Mouse (Mus musculus): ENCODE data around the gene Morc3.

The Morc3 gene

DNA sequence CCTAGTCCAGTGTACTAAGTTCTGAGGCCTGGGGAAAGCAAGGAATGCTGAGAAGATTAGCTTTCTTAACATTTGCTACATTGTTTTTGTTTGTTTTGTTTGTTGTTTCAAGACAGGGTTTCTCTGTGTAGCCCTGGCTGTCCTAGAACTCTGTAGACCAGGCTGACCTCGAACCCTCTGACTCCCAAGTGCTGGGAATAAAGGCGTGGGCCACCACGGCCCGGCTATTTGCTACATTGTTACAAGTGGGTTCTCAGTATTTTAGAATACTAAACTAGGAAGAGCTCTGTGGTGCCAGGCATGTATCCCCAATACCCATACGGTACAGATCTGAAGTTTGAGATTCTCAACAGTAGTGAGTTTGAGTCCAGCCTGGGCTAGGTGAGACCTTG is 52.8 kb downstream of the Morc3 start:
- DNase-seq, result no peak

DNA sequence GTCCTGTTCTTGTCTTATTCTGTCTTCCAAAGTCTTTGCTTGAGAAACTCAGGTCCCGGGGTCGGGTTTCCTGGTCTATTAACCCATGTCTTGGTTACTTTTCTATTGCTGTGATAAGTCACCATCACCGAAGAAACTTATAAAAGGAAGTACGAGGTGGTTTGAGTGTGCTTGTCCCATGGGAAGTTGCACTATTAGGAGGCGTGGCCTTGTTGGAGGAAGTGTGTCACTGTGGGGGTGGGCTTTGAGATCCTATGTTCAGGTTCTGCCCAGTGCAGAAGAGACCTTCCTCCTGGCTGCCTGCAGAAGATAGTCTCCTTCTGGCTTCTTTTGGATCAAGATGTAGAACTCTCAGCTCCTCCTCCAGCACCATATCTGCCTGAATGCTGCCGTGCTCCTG is 56.6 kb downstream of the Morc3 start:
- DNase-seq, result no peak

DNA sequence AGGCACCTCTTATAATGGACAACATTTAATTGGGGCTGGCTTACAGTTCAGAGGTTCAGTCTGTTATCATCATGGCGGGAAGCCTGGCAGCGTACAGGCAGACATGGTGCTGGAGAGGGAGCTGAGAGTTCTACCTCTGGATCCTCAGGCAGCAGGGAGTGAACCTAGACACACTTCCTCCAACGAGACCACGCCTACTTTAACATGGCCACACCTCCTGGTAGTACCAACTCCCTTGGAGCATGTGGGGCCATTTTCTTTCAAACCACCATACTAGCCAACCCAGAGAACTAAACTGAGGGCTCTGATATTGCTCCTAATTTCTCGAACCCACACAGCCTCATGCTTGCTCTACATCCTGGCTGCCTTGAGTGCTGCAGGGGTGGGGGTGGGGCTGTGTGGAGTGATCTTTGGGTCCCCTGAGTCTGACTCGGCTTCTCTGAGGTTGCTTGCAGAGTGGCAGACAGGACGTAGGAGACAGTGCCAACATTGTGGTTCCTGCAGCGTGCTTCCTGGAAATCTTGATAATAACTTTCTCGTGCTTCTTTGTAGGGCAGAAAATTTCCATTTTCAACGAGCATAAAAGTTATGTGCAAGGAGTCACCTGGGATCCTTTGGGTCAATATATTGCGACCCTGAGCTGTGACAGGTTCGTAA is 59.2 kb downstream of the Morc3 start:
- no peak for DNase-seq

DNA sequence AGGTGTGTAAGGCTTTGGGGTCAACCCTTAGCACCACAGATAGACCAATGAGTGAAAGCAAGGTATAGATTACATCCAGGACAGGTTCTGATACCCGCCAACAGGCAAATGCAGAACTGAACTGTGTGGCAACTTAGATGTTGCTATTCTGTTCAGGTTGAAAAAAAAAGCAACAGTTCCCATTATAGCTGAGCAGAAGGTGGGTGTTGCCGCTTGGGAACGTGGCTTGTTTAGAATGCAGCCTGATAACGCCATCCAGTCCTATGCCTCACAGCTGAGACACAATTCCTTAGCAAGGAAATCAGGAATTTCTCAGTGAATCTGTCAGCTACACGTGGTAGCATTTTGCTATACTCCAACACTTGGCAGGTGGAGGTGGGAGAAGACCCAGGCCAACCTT is 61.4 kb downstream of the Morc3 start:
- DNase-seq, result no peak

DNA sequence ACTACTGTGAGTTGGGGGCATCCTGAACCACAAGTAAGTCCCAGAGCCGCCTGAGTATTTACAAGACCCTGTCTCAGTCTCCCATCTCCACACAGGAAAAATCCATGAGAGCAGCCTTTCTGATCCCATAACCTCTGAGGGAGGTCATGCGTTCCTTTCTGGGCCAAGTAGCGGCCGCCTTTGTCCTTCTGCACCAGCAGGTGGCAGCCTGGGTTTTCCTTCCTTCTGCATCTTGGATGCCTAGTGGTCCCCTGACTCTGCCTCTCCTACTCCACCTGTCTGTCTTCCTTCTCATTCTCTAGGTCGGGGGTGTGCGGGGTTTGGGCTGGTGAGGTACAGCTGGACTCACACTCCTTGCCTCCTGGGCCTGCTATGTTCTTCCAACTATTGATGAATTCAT is 71.1 kb downstream of the Morc3 start:
- peak; percentile 57 for DNase-seq

DNA sequence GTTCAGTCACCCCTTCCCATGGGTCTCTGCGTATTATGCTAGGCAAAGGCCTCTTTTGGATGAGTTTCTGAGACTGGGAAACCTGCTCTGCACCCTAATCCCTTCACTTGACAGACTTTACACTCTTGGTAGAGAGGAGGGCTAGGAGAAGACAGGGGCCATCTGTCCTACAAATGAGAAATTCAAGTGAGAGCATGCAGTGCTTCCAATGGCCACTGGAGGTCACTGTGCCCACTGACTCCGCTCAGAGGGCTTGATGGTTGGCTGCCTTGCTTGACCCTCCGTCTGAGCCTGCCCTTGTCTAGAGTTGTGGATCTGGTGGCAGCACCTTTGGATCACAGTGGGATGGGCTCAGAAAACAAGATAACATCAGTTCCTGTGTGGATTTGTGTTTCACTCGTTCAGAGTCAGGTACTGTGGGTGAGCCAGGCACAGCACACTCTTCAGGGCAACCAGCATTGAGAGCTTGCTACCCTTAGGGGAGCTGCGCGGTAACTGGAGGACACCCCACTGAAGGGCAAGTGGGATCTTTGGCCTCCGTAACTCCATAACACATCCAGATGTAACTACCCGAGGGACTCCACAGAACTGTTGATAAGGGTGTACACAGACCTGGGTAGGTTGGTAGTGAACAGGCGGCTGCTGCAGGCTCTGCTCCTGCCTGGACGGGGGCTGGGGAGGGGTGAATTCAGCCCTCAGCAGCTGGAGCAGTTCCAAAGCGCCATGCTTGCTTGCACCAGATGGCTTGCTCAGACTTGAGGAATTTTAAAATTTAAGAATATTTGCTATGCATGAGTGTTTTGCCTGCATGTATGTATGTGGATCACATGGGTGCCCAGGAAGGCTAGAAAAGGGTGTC is 74.5 kb downstream of the Morc3 start:
- peak; percentile 67 for DNase-seq

DNA sequence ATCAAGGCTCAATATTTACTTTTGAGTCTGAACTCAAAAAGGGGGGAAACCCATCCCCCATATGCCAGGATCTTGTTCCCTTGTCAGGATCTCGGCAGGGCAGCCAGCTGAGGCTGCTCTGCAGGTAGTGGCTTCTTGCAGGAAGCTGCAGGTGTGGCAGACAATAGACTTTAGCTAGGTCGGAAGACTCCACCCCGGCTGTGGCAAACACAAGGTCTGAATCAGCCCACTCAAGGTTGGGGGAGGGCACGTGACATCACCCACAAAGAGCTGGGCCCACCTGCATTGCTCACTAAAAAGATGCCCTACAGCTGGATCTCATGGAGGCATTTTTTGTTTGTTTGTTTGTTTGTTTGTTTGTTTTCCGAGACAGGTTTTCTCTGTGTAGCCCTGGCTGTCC is 75.8 kb downstream of the Morc3 start:
- DNase-seq, result peak; percentile 77

DNA sequence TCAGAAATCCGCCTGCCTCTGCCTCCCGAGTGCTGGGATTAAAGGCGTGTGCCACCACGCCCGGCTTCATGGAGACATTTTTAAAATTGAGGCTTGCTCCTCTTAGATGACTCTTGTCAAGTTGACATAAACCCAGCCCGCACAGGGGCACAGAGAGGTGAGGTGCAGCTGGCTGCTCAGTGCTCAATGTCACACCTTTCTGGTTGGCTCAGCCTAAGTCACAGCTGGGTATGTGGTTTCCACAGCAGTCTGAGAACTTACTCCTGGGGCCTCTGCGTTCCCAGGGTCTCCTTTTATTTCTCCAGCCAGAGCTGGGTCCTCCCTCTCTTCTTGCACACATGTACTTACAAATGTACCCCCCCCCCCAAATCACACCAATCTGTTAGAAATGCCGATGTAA is 76.3 kb downstream of the Morc3 start:
- peak; percentile 65 for DNase-seq

DNA sequence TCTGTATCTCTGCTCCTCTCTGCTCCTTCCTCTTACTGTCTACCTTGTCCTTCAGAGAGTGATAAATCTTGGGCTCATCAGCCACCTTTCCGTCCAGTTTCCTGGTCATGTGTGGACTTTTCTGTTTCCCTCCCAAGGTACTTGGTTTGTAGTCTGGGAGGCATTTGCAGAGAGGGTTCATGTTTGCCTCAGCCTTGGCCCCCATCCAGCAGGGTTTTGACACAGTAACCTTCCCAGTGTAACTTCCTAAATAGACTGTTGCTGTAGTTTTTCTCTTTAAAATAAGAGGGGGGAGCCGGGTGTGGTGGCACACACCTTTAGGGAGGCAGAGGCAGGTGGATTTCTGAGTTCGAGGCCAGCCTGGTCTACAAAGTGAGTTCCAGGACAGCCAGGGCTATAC is 78.0 kb downstream of the Morc3 start:
- no peak for DNase-seq

DNA sequence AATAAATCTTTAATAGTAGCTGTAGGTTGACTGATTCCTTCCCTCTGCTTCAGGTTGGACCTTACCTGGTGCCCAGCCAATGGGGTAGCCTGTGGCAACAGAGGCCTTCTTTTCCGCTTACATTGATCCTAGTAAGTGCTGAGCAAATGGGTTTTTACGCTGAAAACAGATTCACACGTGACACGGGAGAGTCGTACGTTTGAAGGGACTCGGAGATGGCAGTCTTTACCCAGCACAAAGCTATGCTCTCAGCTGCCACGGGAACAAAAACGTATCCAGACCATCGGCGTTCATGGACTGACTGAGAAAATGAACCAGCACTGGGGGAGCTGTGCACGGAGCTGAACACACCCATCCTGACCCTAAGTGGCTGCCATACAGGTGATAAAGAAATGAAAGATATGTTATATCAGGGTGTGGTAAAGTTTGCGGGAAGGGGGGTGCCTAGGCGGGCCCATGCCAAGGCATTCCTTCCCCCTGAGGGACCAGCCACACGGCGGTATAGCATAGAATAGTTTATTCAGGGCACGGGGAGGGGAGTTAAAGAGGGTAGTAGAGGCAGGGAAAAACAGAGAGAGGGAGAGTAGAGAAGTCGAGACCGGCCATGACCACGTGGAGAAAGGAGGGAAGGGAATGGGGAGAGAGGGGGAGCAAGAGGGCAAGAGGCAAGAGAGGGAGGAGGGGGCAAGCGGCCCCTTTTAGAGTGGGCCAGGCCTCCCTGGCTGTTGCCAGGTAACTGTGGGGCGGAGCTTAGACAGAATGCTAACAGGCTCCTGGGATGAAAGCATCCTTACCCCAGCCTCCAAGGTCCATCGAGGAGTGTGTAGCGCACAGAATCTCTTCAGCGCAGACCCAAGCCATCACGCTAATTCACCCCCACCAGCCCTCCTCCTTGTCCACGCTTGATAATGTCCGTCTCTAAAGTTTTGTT is 79.1 kb downstream of the Morc3 start:
- DNase-seq, result no peak

DNA sequence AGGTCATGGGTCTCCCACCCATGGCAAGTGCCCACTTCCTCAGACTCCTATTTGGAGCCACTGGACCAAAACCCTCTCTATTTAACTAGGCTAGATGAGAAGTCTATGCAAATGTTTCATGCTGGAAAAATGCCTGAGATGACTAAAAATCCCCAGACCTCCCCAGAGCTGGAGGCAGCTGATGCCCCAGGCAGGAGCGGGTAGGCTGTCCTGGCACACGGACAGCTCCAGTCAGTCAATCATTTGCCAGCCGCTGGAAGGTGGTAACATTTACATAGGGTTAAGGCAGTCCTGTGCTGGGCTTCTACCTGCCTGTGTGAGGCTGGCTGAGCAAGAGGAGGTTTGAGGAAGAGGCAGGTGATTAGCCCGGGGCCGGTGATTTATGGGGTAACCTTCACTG is 80.2 kb downstream of the Morc3 start:
- no peak for DNase-seq

DNA sequence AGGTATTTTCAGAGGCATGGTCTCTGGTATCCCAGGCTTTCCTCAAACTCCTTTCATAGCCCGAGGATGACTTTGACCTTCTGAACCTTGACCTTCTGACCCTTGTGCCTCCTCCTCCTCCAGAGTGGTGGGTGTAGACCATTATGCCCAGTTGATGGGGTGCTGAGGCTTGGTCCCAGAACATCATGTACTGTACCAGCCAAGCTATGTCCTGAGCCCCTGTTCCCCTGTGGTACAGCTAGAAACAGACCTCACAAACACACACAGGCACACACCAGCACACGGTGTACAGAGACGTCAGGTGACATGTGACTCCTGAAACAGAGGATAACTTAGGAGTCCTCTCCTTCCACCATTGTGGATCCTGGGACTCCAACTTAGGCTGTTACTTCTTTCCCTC is 80.9 kb downstream of the Morc3 start:
- no peak for DNase-seq

DNA sequence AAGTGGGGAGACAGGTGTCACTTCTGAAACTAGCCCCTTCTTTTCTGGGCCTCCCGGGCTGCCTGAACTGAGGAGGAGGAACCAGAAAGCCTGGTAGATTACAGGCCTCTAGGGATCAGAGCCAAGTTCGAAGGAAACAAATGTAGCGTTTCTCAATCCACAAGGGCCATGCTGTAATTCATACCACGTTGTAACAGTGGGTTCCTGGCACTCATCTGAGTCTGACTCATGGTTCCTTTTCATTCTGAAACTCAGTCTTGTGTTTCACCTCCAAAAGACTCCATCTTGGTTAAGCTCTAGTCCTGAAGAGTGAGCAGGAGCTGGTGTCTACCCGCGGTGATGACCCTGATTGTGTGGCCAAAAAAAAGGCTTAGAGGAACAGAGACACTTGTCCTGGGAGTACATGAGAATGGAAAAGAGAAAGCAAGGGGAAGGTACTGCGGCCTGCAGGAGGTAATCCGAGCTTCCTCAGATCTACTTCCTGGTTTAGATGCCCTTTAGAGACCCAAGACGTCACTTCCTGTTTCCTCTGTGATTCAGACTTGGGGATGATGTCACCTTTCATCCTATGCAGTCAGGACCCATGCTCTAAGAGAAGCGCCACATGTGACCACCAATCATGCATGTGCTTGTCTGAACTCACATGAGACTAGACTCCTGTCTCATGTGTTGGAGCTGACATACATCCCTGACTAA is 82.1 kb downstream of the Morc3 start:
- no peak for DNase-seq

DNA sequence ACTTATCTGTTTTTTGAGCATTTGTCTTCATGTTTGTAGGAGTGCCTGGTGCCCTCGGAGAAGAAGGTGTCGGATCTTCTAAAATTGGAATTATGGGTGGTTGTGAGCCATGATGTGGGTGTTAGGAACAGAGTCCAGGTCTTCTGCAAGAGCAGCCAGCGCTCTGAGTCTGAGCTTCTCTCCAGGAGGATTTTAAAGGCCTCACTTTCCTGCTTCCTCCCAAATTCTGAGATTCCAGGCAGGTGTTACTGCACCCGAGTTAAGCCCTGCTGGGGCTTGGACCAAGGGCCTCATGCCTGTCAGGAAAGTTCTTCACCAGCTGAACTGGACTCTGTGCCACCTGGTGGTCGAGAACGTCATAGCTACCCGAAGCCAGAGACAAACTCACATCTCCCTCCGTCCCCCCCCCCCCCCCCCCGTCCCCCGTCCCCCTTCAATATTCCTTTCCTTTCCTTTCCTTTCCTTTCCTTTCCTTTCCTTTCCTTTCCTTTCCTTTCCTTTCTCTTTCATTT is 83.5 kb downstream of the Morc3 start:
- peak; percentile 78 for DNase-seq

DNA sequence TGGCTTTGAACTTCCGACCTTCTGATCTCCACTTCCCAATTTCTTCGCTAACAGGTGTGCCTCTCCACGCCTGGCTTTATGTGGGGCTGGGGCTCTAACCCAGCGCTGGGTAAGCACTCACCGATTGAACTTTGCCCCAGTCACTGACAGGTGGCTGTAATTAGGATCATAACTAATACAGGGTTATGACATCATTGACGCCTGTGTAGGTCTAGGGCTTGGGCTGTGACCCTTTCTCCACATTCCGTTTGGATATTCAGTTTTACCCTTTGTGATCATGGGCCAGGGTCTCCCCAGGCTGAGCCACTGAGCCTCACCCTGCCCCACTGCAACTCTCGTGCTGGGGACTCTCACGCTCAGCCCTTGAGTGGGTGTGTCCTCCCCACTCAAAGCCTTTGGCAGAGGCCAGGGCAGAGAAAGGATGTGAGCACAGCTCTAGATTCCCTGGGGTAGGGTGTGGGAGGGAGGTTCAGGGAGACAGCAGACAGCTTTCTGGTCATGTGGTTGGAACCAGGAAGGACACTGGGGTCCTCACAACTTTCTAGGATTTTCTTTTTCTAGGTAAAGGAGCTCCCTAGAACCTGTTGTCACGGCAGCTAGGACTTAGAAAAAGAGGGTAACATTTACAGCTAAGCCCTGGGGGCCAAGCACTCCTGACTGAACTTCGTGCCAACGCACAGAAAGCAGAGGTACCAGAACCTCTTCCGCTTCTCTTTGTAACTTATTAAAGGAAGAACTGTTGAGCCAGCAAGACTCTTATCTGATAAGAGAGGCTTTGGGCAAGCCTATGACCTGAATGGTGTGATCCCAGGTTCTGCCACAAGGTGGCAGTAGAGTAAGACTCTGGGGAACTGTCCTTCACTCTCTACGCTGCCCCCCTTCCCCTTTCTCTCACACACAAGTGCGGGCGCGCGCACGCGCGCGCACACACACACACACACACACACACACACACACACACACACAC is 86.1 kb downstream of the Morc3 start:
- peak; percentile 89 for DNase-seq

DNA sequence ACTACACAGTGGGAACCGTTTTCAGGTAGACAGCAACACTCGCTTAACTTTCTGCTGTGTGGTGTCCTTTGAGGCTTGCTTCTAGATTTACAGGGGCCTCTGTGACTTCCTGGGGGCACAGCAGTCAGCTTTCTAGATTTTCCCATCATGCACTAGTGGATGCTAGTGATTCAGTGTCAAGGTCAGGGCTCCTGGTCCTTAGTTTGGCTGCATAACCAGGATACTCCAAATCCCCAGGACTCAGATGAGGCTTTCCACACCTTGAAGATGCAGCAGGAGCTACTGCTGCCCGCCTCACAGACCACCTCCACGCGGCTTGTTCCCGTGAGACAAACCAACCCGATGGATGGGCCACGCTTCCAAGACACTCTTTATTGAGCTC is 86.7 kb downstream of the Morc3 start:
- no peak for DNase-seq

DNA sequence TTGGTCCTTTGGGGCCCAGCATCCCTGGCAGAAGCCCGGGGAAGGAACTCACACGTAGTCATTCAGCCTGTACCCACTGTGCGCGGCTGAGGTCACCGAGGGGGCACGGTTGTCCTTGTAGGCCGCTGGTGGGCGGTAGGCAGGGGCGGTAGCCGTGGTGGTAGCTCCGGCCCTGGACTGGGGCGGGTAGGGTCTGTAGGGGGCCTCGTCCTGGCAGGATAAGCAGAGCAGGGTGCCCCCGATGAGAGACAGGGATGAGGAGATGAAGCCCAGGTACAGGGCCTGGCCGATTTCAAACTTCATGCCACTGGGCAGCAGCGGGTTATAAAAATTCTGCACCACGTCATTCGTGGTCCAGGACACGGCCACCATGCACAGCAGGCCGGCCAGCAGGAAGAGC is 87.3 kb downstream of the Morc3 start:
- DNase-seq, result no peak

DNA sequence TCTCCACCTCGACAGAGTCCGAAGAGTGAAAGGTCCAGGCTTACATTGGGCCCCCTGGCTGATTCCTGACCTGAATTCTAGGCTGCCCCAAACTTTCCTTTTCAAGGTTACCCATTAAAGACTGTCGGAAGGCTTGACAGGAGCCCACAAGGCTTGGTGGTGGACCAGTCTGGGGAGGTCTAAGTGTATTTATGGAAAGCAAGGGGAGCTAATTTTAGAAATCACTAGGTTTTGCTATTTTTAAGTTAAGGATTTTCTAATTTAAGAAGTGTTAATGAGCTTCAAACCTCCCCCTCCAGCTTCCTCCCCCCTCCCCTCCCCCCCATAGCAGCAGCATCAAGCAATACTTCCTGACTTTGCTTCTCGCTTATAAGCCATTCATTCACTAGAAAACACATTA is 88.8 kb downstream of the Morc3 start:
- DNase-seq, result no peak

DNA sequence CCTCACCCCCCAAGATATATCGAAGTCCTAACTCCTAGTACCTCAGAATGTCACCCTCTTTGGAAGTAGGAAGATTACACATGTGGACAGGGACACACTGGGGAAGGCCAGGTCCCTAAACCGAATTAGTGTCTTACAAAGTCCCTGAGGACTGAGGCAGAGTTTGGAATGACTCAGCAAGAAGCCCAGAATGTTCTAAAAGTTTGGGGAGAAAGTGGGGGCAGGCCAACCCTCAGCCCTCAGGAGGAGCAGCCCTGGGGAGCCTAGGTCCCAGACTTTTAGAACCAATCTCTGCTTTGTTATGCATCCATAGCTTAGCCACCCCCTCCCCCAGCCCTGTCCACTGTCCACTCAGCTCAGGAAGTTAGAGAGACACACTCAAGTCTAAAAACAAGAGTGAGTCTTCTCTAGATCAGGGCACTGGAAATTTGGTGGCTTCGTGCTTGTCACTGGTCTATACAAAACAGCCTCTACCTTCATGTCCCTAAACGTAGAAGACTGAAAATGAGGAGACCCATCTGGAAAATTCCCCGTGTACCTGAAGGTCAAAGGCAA is 91.0 kb downstream of the Morc3 start:
- no peak for DNase-seq

DNA sequence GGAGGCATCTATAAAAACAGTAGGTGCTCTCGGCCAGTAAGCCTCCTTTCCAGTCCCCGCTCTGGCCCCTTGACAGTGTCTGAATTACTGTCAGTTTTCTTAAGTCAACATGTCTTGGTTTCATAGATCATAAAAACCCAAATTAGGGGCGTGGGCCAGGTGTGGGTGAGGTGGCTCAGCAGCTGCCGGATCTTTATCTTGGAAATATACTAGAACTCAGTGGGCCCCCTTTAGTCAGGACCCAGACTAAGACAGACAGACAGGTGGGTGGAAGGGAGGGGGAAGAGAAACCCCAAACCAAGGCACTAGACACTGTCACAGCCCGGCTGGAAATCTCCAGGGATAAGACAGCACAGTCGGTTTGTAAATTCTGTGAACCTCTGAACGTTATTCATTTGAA is 91.9 kb downstream of the Morc3 start:
- DNase-seq, result no peak
